Mouse (Mus musculus) heart, adult 2 months (tissue): ENCODE data around the gene Slc43a1. TPM values are rescaled to one million over a fixed set of nuclear protein-coding genes. Genes with fewer than 3 reads are reported as not detected.
A peak's percentile ranks its signal among the peaks of the same experiment; 100 is the strongest.
"Not testable (repeated sequence)": the region's sequence is repeated elsewhere in the genome, so short reads cannot be mapped to it uniquely, and the experiment has no call there.

Experiments
- DNase-seq, 2 experiments: peaks; one replicate each; pipeline ENCODE4 v3.0.0; 2021
- H3K27ac ChIP-seq: fragments of 200-600 bp; 2 replicates; pipeline ENCODE4 v1.8.1; 2022
- H3K27me3 ChIP-seq: fragments of 200-500 bp; 2 replicates; pipeline ENCODE4 v1.6.1; 2012; ENCODE audit warnings: mild to moderate bottlenecking, low read length, inconsistent platforms, mixed read lengths; ENCODE audit not compliant: control insufficient read depth, insufficient read depth
- H3K36me3 ChIP-seq: fragments of 200-500 bp; 2 replicates; pipeline ENCODE4 v1.6.1; 2012; ENCODE audit warnings: low read length, inconsistent platforms; ENCODE audit not compliant: control insufficient read depth, insufficient read depth
- H3K4me1 ChIP-seq: fragments of 200-500 bp; 2 replicates; pipeline ENCODE4 v1.6.1; 2011; ENCODE audit warnings: low read length; ENCODE audit not compliant: control insufficient read depth, insufficient read depth
- H3K4me3 ChIP-seq: fragments of 200-600 bp; 2 replicates; pipeline ENCODE4 v1.8.1; 2022
- H3K79me2 ChIP-seq: fragments of 200-500 bp; replicated peaks from 2 replicates; pipeline ENCODE4 v1.6.1; 2012; ENCODE audit warnings: mild to moderate bottlenecking, inconsistent platforms, low read length, moderate library complexity, mixed read lengths; ENCODE audit not compliant: control insufficient read depth, insufficient read depth
- H3K9ac ChIP-seq: fragments of 200-500 bp; 2 replicates; pipeline ENCODE4 v1.6.1; 2012; ENCODE audit warnings: low read depth, mild to moderate bottlenecking, control low read depth, inconsistent platforms, low read length, mixed read lengths
- CTCF ChIP-seq: fragments of 200-600 bp; IDR thresholded peaks from 2 replicates; pipeline ENCODE4 v1.8.1; 2022; ENCODE audit warnings: antibody characterized with exemption, mild to moderate bottlenecking, moderate library complexity
- EP300 ChIP-seq: fragments of 200-500 bp; IDR thresholded peaks from 2 replicates; pipeline ENCODE4 v1.6.1; 2011; ENCODE audit warnings: low read depth, low read length, control low read depth; ENCODE audit not compliant: insufficient read depth
- POLR2A ChIP-seq: fragments of 200-500 bp; IDR thresholded peaks from 2 replicates; pipeline ENCODE4 v1.6.1; 2011; ENCODE audit warnings: mild to moderate bottlenecking, low read depth, low read length, control low read depth; ENCODE audit not compliant: insufficient read depth
- WGBS: fragments of 180-500 bp; shearing (Covaris S2); methylation state at CpG from one replicate; pipeline ENCODE4 v1.1.7; 2018; 5-methylcytosine and 5-hydroxymethylcytosine counted together
- intact Hi-C: fragments of 180-260 bp; cut with DNase I; formaldehyde crosslinking; loops from one replicate; pipeline ENCODE4 v1.15.1; 2025
- polyA plus RNA-seq: library from polyadenylated mRNA; depleted of rRNA; stranded (reverse); fragments of >200 nt; gene quantifications from 2 replicates; pipeline ENCODE4 v1.2.3, GENCODE M21; 2012; rRNA removed
- total RNA-seq, 2 experiments: library from RNA; stranded (reverse); gene quantifications; 2 replicates each; pipeline ENCODE4 v1.2.3; 2021

The Slc43a1 gene
- total and polyA plus RNA-seq, 3 experiments = 2.1 to 3.7 (median 2.3) TPM

GRCm38 (mm10) chr2:84890045-84890340 lies 51.3 kb downstream of the Slc43a1 start:
- Histone ChIP-seq H3K36me3 (no peaks in the 10 kb centered on the region), H3K79me2 (no peaks in the 10 kb centered on the region), H3K9ac (no peak overlapping the region), H3K4me1 (peaks cover 3% of the 10 kb centered on the region), H3K4me3 (no peak overlapping the region), H3K27me3 (peaks cover 2% of the 10 kb centered on the region; the same call in 1 of the 2 replicates), H3K27ac (no peak overlapping the region)
- TF ChIP-seq POLR2A = no peak
- TF ChIP-seq CTCF = peak; percentile 88
- TF ChIP-seq EP300 = peak; percentile 68; the same call in 1 of the 2 replicates
- DNase-seq = peak; percentile 82 to 86
- WGBS = under 1% methylated on average over 5 of the region's 5 CpGs
- intact Hi-C loops = loop anchor here (1.0 kb wide), 1 partner anchor 48 kb away; no protein-coding TSS in a partner anchor

- WGBS = 45% methylated on average over 6 of the region's 6 CpGs
- no peak overlapping the region for H3K9ac ChIP-seq
- TF ChIP-seq EP300 (no peak), CTCF (no peak), POLR2A (no peak)
- no peak overlapping the region for H3K4me3 ChIP-seq
- intact Hi-C loops = no loop called here
- no peaks in the 10 kb centered on the region for H3K36me3 ChIP-seq
- no peak for DNase-seq
- H3K27me3 ChIP-seq = no peaks in the 10 kb centered on the region
- no peak overlapping the region for H3K27ac ChIP-seq
- H3K4me1 ChIP-seq = peaks cover 6% of the 10 kb centered on the region
- no peaks in the 10 kb centered on the region for H3K79me2 ChIP-seq
Measured at GRCm38 (mm10) chr2:84893359-84893758, 54.7 kb downstream of the Slc43a1 start.

GRCm38 (mm10) chr2:84895495-84896198 lies 57.0 kb downstream of the Slc43a1 start:
- Histone ChIP-seq H3K36me3 (no peaks in the 10 kb centered on the region), H3K9ac (no peak overlapping the region), H3K79me2 (no peaks in the 10 kb centered on the region), H3K4me3 (no peak overlapping the region), H3K4me1 (peaks cover 3% of the 10 kb centered on the region), H3K27me3 (no peaks in the 10 kb centered on the region), H3K27ac (peak overlapping the region; percentile 77)
- intact Hi-C loops = loop anchor here (2.0 kb wide), 2 partner anchors 19 to 111 kb away; no protein-coding TSS in a partner anchor
- TF ChIP-seq EP300 (peak; percentile 68; the same call in 1 of the 2 replicates), CTCF (no peak)
- DNase-seq = no peak
- 66% methylated on average over 4 of the region's 4 CpGs for WGBS

GRCm38 (mm10) chr2:84896686-84897085 lies 58.0 kb downstream of the Slc43a1 start:
- H3K36me3 ChIP-seq, H3K27ac ChIP-seq, H3K27me3 ChIP-seq, H3K79me2 ChIP-seq, H3K4me3 ChIP-seq, H3K4me1 ChIP-seq, H3K9ac ChIP-seq, DNase-seq: not testable (repeated sequence)
- intact Hi-C loops = loop anchor here (2.0 kb wide), 1 partner anchor 18 kb away; no protein-coding TSS in a partner anchor
- 86% methylated on average over 6 of the region's 6 CpGs for WGBS

GRCm38 (mm10) chr2:84912722-84913121 lies 74.1 kb downstream of the Slc43a1 start:
- peak overlapping the region; percentile 51 for H3K27ac ChIP-seq

More at GRCm38 (mm10) chr2:84912722-84913121, 74.1 kb downstream of the Slc43a1 start:
- Histone ChIP-seq H3K36me3 (peaks cover 9% of the 10 kb centered on the region), H3K4me3 (no peak overlapping the region), H3K4me1 (peaks cover 17% of the 10 kb centered on the region), H3K79me2 (no peaks in the 10 kb centered on the region), H3K27me3 (no peaks in the 10 kb centered on the region), H3K9ac (no peak overlapping the region)
- intact Hi-C loops = no loop called here
- TF ChIP-seq EP300 (no peak), POLR2A (no peak), CTCF (no peak)
- DNase-seq = no peak
- WGBS = 44% methylated on average over 3 of the region's 3 CpGs

Other genes starting within 250 kb of the Slc43a1 start
- gene Ctnnd1, start 188.1 kb upstream of the Slc43a1 start, total RNA-seq = 10 to 100 TPM; 53.4 to 61.4 TPM
- gene Ctnnd1, start 188.1 kb upstream of the Slc43a1 start, polyA plus RNA-seq = 26.5 and 54.5 TPM in 2 replicates
- not detected for gene Btbd18, start 179.8 kb upstream of the Slc43a1 start, total RNA-seq
- not detected in 2 replicates for gene Btbd18, start 179.8 kb upstream of the Slc43a1 start, polyA plus RNA-seq
- 10 to 100 TPM; 21.8 to 28.0 TPM for gene Selenoh, start 168.1 kb upstream of the Slc43a1 start, total RNA-seq
- gene Selenoh, start 168.1 kb upstream of the Slc43a1 start, polyA plus RNA-seq = 18.0 and 19.6 TPM in 2 replicates
- gene Gm28635, start 160.8 kb upstream of the Slc43a1 start, total RNA-seq = 1 to 10 TPM; 5.8 to 5.9 TPM
- not detected in 2 replicates for gene Gm28635, start 160.8 kb upstream of the Slc43a1 start, polyA plus RNA-seq
- gene Med19, start 160.4 kb upstream of the Slc43a1 start, total RNA-seq = 10 to 100 TPM; 11.5 to 14.2 TPM
- 6.8 and 10.4 TPM in 2 replicates for gene Med19, start 160.4 kb upstream of the Slc43a1 start, polyA plus RNA-seq
- gene Tmx2, start 159.7 kb upstream of the Slc43a1 start, total RNA-seq = 100 to 1,000 TPM; 105 to 115 TPM
- 148 and 203 TPM in 2 replicates for gene Tmx2, start 159.7 kb upstream of the Slc43a1 start, polyA plus RNA-seq
- 10 to 100 TPM; 62.8 to 72.5 TPM for gene Zdhhc5, start 123.7 kb upstream of the Slc43a1 start, total RNA-seq
- gene Zdhhc5, start 123.7 kb upstream of the Slc43a1 start, polyA plus RNA-seq = 47.6 and 61.2 TPM in 2 replicates
- gene Clp1, start 111.5 kb upstream of the Slc43a1 start, total RNA-seq = 1 to 10 TPM; 4.0 to 4.6 TPM
- gene Clp1, start 111.5 kb upstream of the Slc43a1 start, polyA plus RNA-seq = 3.5 and 7.4 TPM in 2 replicates
- gene Ypel4, start 104.8 kb upstream of the Slc43a1 start, total RNA-seq = under 1 TPM; 0.44 to 0.45 TPM
- gene Ypel4, start 104.8 kb upstream of the Slc43a1 start, polyA plus RNA-seq = 1.5 and 1.7 TPM in 2 replicates
- gene Gm19426, start 95.2 kb upstream of the Slc43a1 start, total RNA-seq = 1 to 10 TPM; 1.8 to 2.0 TPM
- 1.5 and 1.7 TPM in 2 replicates for gene Gm19426, start 95.2 kb upstream of the Slc43a1 start, polyA plus RNA-seq
- 10 to 100 TPM; 79.7 to 81.5 TPM for gene Serping1, start 63.4 kb upstream of the Slc43a1 start, total RNA-seq
- gene Serping1, start 63.4 kb upstream of the Slc43a1 start, polyA plus RNA-seq = 268 and 301 TPM in 2 replicates
- 100 to 1,000 TPM in 1 of 2 experiments, 10 to 100 TPM in 1; 26.5 to 109 TPM for gene Ube2l6, start 40.0 kb upstream of the Slc43a1 start, total RNA-seq
- gene Ube2l6, start 40.0 kb upstream of the Slc43a1 start, polyA plus RNA-seq = 42.0 and 131 TPM in 2 replicates
- gene Smtnl1, start 16.2 kb upstream of the Slc43a1 start, total RNA-seq = not detected
- gene Smtnl1, start 16.2 kb upstream of the Slc43a1 start, polyA plus RNA-seq = not detected in 2 replicates
- gene Timm10, start 11.9 kb upstream of the Slc43a1 start, total RNA-seq = 100 to 1,000 TPM; 106 to 129 TPM
- gene Timm10, start 11.9 kb upstream of the Slc43a1 start, polyA plus RNA-seq = 123 and 136 TPM in 2 replicates
- 1 to 10 TPM; 3.6 to 3.8 TPM for gene Rtn4rl2, start 47.9 kb downstream of the Slc43a1 start, total RNA-seq
- 2.6 and 6.1 TPM in 2 replicates for gene Rtn4rl2, start 47.9 kb downstream of the Slc43a1 start, polyA plus RNA-seq
- 10 to 100 TPM; 62.6 to 79.1 TPM for gene Slc43a3, start 97.7 kb downstream of the Slc43a1 start, total RNA-seq
- gene Slc43a3, start 97.7 kb downstream of the Slc43a1 start, polyA plus RNA-seq = 101 and 141 TPM in 2 replicates
- not detected for gene Prg2, start 141.6 kb downstream of the Slc43a1 start, total RNA-seq
- gene Prg2, start 141.6 kb downstream of the Slc43a1 start, polyA plus RNA-seq = 0.14 and 0.44 TPM in 2 replicates
- gene Prg3, start 149.4 kb downstream of the Slc43a1 start, total RNA-seq = not detected
- not detected in 2 replicates for gene Prg3, start 149.4 kb downstream of the Slc43a1 start, polyA plus RNA-seq
- 10 to 100 TPM; 38.8 to 39.0 TPM for gene Ssrp1, start 198.4 kb downstream of the Slc43a1 start, total RNA-seq
- gene Ssrp1, start 198.4 kb downstream of the Slc43a1 start, polyA plus RNA-seq = 39.6 and 59.5 TPM in 2 replicates
- under 1 TPM; 0.25 to 0.81 TPM for gene P2rx3, start 198.6 kb downstream of the Slc43a1 start, total RNA-seq
- gene P2rx3, start 198.6 kb downstream of the Slc43a1 start, polyA plus RNA-seq = 0.39 and 0.79 TPM in 2 replicates
- 10 to 100 TPM; 56.9 to 59.1 TPM for gene Tnks1bp1, start 209.2 kb downstream of the Slc43a1 start, total RNA-seq
- 40.7 and 54.1 TPM in 2 replicates for gene Tnks1bp1, start 209.2 kb downstream of the Slc43a1 start, polyA plus RNA-seq